ENCODE assay signal across 10 mouse cellular contexts in the genomic region with DNA sequence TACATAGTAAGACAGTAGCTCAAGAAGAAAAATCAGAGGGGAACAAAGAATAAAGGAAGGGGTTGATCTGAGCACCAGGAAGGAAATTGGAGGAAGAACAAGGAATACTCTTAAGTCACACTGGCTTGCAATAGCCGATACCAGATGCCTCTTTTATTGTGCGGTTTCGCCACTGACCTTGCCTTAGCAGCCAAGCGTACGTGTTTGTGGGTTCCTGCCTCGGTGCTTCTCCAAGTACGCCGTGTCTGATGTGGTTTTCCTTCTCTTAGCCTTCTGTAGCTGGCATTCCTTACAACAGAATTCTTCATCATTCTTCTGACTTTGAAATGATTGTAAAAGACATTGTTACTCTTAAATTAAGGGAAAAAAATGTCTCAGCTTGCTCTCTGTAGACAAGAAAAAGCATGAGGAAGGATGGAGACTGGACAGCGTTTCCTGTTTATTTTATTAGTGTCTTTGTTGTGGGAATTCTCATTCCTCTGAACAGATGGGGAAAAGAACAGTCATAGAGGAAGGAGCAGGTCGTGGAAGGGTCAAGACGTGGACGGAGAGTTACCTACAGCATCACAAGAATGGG. TPM values are rescaled to one million over a fixed set of nuclear protein-coding genes. Genes with fewer than 3 reads are reported as not detected.
A peak's percentile ranks its signal among the peaks of the same experiment; 100 is the strongest.
DNase-seq lines count a peak whose midpoint lies in the region; ATAC-seq and TF ChIP-seq lines count a peak whose summit lies in the region.
"Had no signal": no experiment of that assay in that cellular context is flagged by ENCODE, and none has a peak within 500 bp of the region (broad histone marks: within the 10 kb centered on the region; RNA-seq: fewer than 3 reads in every experiment).

No protein-coding gene starts in this region.

- WGBS in forebrain, embryonic 12.5 days, result 92% methylated on average over 12 of the region's 12 CpGs
- 90% methylated on average over 12 of the region's 12 CpGs for WGBS in forebrain, postnatal 0 days
- 72% methylated on average over 12 of the region's 12 CpGs for WGBS in kidney, adult 2 months
- 53% methylated on average over 12 of the region's 12 CpGs for WGBS in limb, embryonic 15.5 days

- no peaks in the 10 kb centered on the region for H3K27me3 ChIP-seq in forebrain, embryonic 12.5 days
- H3K27me3 ChIP-seq in forebrain, postnatal 0 days (ENCODE audit: insufficient read depth, low read length), result no peaks in the 10 kb centered on the region
- H3K27me3 ChIP-seq in kidney, adult 2 months (replicated peaks; ENCODE audit: control insufficient read depth, insufficient read depth, low read length), result no peaks in the 10 kb centered on the region
- H3K27me3 ChIP-seq in limb, embryonic 15.5 days, result no peaks in the 10 kb centered on the region
- H3K27me3 ChIP-seq: liver, embryonic 12.5 days had no signal

- peaks cover 90% of the 10 kb centered on the region for H3K36me3 ChIP-seq in forebrain, embryonic 12.5 days (replicated peaks)
- peaks cover 68% of the 10 kb centered on the region for H3K36me3 ChIP-seq in forebrain, postnatal 0 days (ENCODE audit: insufficient read depth)
- H3K36me3 ChIP-seq in kidney, adult 2 months (ENCODE audit: control insufficient read depth, insufficient read depth, low read length), result peaks cover 17% of the 10 kb centered on the region
- peaks cover 62% of the 10 kb centered on the region for H3K36me3 ChIP-seq in limb, embryonic 15.5 days

- H3K4me3 ChIP-seq in forebrain, embryonic 12.5 days (replicated peaks), result no peak overlapping the region
- no peak overlapping the region for H3K4me3 ChIP-seq in forebrain, postnatal 0 days (ENCODE audit: low read depth, low read length)
- H3K4me3 ChIP-seq in kidney, adult 2 months (ENCODE audit: insufficient read depth, low read depth, low read length), result no peak overlapping the region
- no peak overlapping the region for H3K4me3 ChIP-seq in limb, embryonic 15.5 days
- H3K4me3 ChIP-seq: liver, embryonic 12.5 days had no signal

- no peak for TF ChIP-seq CTCF in forebrain, postnatal 0 days (IDR thresholded peaks at IDR 0.05; ENCODE audit: low read depth)
- no peak for TF ChIP-seq CTCF in kidney, adult 2 months (conservative IDR thresholded peaks at IDR 0.05; ENCODE audit: insufficient read depth, insufficient read length, low read depth, low read length)

- no peaks in the 10 kb centered on the region for H3K9me3 ChIP-seq in forebrain, embryonic 12.5 days
- H3K9me3 ChIP-seq in forebrain, postnatal 0 days (ENCODE audit: low read length), result no peaks in the 10 kb centered on the region
- no peaks in the 10 kb centered on the region for H3K9me3 ChIP-seq in limb, embryonic 15.5 days
- H3K9me3 ChIP-seq: liver, embryonic 12.5 days had no signal

- no peaks in the 10 kb centered on the region for H3K4me1 ChIP-seq in forebrain, embryonic 12.5 days
- H3K4me1 ChIP-seq in forebrain, postnatal 0 days (ENCODE audit: insufficient read depth), result no peaks in the 10 kb centered on the region
- no peaks in the 10 kb centered on the region for H3K4me1 ChIP-seq in kidney, adult 2 months (ENCODE audit: control insufficient read depth, insufficient read depth, low read length)
- H3K4me1 ChIP-seq in limb, embryonic 15.5 days, result peaks cover 7% of the 10 kb centered on the region
- H3K4me1 ChIP-seq: liver, embryonic 12.5 days had no signal

- H3K9ac ChIP-seq in forebrain, embryonic 12.5 days, result no peak overlapping the region
- no peak overlapping the region for H3K9ac ChIP-seq in forebrain, postnatal 0 days
- no peak overlapping the region for H3K9ac ChIP-seq in limb, embryonic 15.5 days
- H3K9ac ChIP-seq: liver, embryonic 12.5 days had no signal

- no peak for DNase-seq in forebrain, postnatal 0 days
- peak; percentile 56 for DNase-seq in kidney, adult 2 months
- DNase-seq in kidney, adult 8-10 months, result no peak
- DNase-seq in fibroblast of lung, adult 2 months (ENCODE audit: low read depth), result peak; percentile 46
- no peak for DNase-seq in urinary bladder, postnatal 4 days (ENCODE audit: low spot score in 2 of 2)
- no peak for DNase-seq in layer of hippocampus, postnatal 10 days (ENCODE audit: low spot score in 2 of 2)
- DNase-seq: layer of hippocampus, adult 9-11 months had no signal

- H3K4me2 ChIP-seq in forebrain, embryonic 12.5 days, result no peak overlapping the region
- H3K4me2 ChIP-seq in forebrain, postnatal 0 days (ENCODE audit: low read depth), result no peak overlapping the region
- no peak overlapping the region for H3K4me2 ChIP-seq in limb, embryonic 15.5 days
- H3K4me2 ChIP-seq: liver, embryonic 12.5 days had no signal

- H3K27ac ChIP-seq in forebrain, embryonic 12.5 days, result 0 out of 2 replicates have a peak overlapping the region, but pooled peaks have one; percentile 6
- no peak overlapping the region for H3K27ac ChIP-seq in forebrain, postnatal 0 days (ENCODE audit: low read depth, low read length)
- H3K27ac ChIP-seq in kidney, adult 2 months (ENCODE audit: insufficient read depth, low read depth, low read length), result peak overlapping the region; percentile 88
- peak overlapping the region; percentile 58; the same call in 1 of the 2 replicates for H3K27ac ChIP-seq in limb, embryonic 15.5 days
- H3K27ac ChIP-seq: liver, embryonic 12.5 days had no signal

- no peak for ATAC-seq in forebrain, embryonic 12.5 days (ENCODE audit: low FRiP score)
- no peak for ATAC-seq in forebrain, postnatal 0 days
- ATAC-seq in limb, embryonic 15.5 days (ENCODE audit: insufficient number of reproducible peaks, low FRiP score, low TSS enrichment, low read depth), result no peak
- ATAC-seq: liver, embryonic 12.5 days had no signal

- TF ChIP-seq POLR2A in kidney, adult 2 months (IDR thresholded peaks at IDR 0.05; ENCODE audit: low read depth, low read length), result no peak

RNA-seq across cellular contexts. Expression of a gene that starts 55.4 kb away (rescaled TPM):
- polyA plus RNA-seq in forebrain, embryonic 12.5 days (2016; fragmentation: Nextera tagmentation; extraction: Ambion mirVana), result 88.7 and 89.2 TPM in 2 replicates
- total RNA-seq in forebrain, postnatal 0 days (2014; rRNA removed), result 30.7 and 42.5 TPM in 2 replicates
- 13.4 and 17.4 TPM in 2 replicates for polyA plus RNA-seq in forebrain, postnatal 0 days (2015; fragmentation: Nextera tagmentation; extraction: Ambion mirVana)
- 6.7 and 6.9 TPM in 2 replicates for polyA plus RNA-seq in kidney, adult 2 months (2012; rRNA removed)
- 25.7 TPM in 2 replicates for polyA plus RNA-seq in limb, embryonic 15.5 days (2015; fragmentation: Nextera tagmentation; extraction: Ambion mirVana)
- total RNA-seq in layer of hippocampus, postnatal 10 days (2021), result 10 to 100 TPM; 18.5 to 22.9 TPM

Comparison
In these comparisons a context has a peak if more than half of its experiments do, and no peak if none do; other contexts are left out.
1. DNase-seq: peak in kidney, adult 2 months (single experiment) and fibroblast of lung, adult 2 months (single experiment); none in forebrain, postnatal 0 days (single experiment), kidney, adult 8-10 months (0 of 2), urinary bladder, postnatal 4 days (0 of 2) and layer of hippocampus, postnatal 10 days (0 of 2).